Mouse (Mus musculus): ENCODE data around the gene Zfp710. TPM values are rescaled to one million over a fixed set of nuclear protein-coding genes. Genes with fewer than 3 reads are reported as not detected.
"Not testable (repeated sequence)": the region's sequence is repeated elsewhere in the genome, so short reads cannot be mapped to it uniquely, and the experiment has no call there.

Gene Zfp710
- polyA plus RNA-seq, 1 experiment from 2014 or later, result 15.9 TPM

DNA sequence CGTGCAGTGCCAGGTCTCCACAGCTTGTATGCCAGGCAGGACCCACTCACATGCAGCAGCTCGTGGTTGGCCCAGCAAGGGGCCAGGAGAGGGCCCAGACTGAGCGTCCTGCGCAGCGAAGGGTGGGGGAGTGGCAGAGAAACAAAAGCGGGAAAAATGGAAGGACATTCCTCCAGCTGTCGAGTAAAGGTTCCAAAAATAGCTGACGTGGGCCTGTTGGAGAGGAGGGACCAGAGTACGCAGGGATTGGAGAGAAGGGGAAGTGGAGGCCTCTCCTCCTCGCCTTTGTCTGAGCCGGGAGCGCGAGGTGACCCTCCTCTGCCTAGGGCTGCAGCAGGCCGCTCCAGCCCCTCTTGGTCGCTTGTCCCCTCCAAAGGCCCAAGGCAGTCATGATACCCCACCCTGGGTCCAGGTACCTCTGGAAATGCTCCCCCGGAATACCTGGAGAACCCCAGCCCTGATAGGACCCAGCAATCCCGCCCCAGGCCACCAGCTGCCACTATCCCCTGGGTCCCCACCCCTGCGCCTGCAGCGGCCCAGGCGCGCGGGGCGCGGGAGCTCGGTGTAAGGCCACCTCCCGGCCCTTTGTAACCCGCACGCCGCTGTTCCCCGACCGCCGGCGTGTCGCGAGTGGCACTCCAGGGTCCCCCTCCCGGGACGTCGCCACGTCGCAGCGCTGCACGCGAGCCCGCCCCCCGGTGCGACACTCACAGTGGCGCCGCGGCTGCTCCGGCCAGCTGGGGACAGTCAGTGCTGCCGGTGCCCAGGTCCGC is 90.0 kb downstream of the Zfp710 start:
- no peaks in the 10 kb centered on the region for H3K27me3 ChIP-seq
- POLR2A ChIA-PET, result interaction anchor here (0.9 to 1.7 kb wide), 6 partner anchors 18 to 243 kb away, joined by 3 to 7 read pairs (median 3); partner anchors contain the start of gene Zfp710
- ATAC-seq (peak; percentile 38), DNase-seq (ENCODE audit: low read depth, low spot score) (no peak)
- no peak for TF ChIP-seq CTCF (IDR thresholded peaks at IDR 0.05)
- CTCF ChIA-PET, result interaction anchor here (1.3 to 1.7 kb wide), 2 partner anchors 19 to 22 kb away, joined by 3 read pairs; no protein-coding TSS in a partner anchor
- in situ Hi-C loops (cut with MboI; ENCODE audit: low pct_unique_long_range_greater_than_20kb), result no loop called here

DNA sequence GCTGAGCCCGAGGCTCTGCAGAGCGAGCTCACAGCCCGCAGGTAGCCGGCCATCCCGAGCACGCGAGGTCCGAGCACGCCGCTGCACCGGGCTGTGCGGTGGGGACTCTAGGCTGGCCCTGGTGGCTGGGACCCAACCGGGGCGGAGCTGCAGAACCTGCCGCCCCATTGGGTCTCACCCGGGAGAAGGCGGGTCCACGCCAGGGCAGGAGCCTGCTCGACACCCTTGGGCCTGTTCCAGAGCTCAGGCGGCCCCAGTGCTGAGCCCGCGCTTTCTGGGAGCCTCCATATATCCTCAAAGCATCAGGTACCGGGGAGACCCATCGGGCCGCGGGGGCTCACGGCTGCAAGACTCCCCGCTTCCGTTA is 90.6 kb downstream of the Zfp710 start, which contains the start of gene Idh2:
Gene Idh2, minus strand, starts transcription at position 169 of the 367 bp plus-strand sequence.
- no peaks in the 10 kb centered on the region for H3K27me3 ChIP-seq
- TF ChIP-seq CTCF (IDR thresholded peaks at IDR 0.05), result no peak
- ChIA-PET CTCF (interaction anchor here (1.3 to 1.7 kb wide), 2 partner anchors 19 to 23 kb away, joined by 3 read pairs; no protein-coding TSS in a partner anchor), POLR2A (interaction anchor here (0.5 to 1.7 kb wide), 7 partner anchors 19 to 243 kb away, joined by 3 to 7 read pairs (median 3); partner anchors contain the start of gene Zfp710)
- ATAC-seq (peak; percentile 81), DNase-seq (ENCODE audit: low read depth, low spot score) (no peak)
- in situ Hi-C loops (cut with MboI; ENCODE audit: low pct_unique_long_range_greater_than_20kb), result no loop called here

DNA sequence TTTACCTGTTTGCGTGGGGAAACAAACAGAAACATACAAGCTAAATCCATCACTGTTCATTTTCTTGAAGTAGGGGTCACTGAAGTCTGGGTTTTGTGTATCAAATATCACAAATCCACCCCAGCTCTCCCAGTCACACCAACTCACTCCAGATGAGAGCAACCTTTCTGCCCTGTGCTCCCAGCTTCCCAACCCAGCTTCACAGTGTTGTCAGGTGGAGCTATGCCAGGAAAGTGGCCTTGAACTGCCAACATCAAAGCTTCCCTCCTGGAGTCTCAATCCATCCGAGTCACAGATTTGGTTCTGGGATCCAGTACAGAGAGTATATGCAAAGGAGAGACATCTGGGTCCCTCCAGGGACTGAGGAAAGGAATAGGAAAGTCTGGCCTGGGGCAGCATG is 91.5 kb downstream of the Zfp710 start:
- ATAC-seq, result no peak
- DNase-seq (ENCODE audit: low read depth, low spot score), result no peak
- H3K27me3 ChIP-seq, result no peaks in the 10 kb centered on the region
- no peak for TF ChIP-seq CTCF (IDR thresholded peaks at IDR 0.05)
- in situ Hi-C loops (cut with MboI; ENCODE audit: low pct_unique_long_range_greater_than_20kb), result no loop called here
- ChIA-PET POLR2A (no interaction called here), CTCF (interaction anchor here (1.0 kb wide), 1 partner anchor 15 kb away, joined by 3 read pairs; no protein-coding TSS in a partner anchor)

DNA sequence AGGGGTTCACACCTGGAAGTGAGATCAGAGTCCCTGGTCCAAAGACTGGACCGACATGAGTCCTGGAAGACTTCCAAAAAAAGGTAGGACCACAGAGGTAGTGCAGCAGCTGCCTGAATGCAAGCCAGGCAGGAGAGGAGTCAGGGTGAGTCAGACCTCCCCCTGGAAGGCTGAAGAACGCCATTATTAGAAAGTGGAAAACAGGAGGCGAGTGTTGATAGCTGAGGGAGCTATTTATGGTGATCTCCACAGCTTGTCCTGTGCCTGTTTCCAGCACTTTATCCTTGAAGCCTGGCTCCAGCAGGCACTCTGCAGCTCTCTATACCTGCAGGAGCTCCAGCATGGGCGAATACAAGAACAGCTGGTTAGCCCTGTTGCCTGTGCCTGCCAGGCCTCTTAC is 94.6 kb downstream of the Zfp710 start:
- ATAC-seq (no peak), DNase-seq (ENCODE audit: low read depth, low spot score) (no peak)
- ChIA-PET CTCF (interaction anchor here (0.8 to 0.9 kb wide), 2 partner anchors 18 to 21 kb away, joined by 3 read pairs; no protein-coding TSS in a partner anchor), POLR2A (interaction anchor here (0.5 to 0.6 kb wide), 2 partner anchors 27 to 79 kb away, joined by 5 to 7 read pairs; no protein-coding TSS in a partner anchor)
- H3K27me3 ChIP-seq, result no peaks in the 10 kb centered on the region
- in situ Hi-C loops (cut with MboI; ENCODE audit: low pct_unique_long_range_greater_than_20kb), result no loop called here
- no peak for TF ChIP-seq CTCF (IDR thresholded peaks at IDR 0.05)

DNA sequence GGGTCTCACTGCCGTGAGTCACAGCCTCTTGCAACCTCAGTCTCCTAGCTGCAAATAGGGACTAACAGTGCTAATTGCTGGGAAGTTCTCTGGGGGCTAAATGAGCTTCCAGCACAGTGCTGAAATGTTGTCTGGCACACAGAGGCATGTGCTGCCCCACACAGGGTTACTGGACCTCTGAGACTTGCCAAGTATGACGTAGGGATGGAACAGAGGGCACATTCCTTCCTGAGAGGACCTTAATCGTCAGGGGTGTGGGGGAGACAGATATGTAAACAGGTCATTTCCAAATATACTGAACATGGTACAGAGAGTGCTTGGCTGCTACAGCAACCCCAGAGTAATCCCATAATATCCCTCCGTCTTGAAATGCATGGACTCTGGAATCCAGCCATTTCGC is 96.5 kb downstream of the Zfp710 start:
- ChIA-PET CTCF (interaction anchor here (1.5 kb wide), 1 partner anchor 17 kb away, joined by 8 read pairs; no protein-coding TSS in a partner anchor), POLR2A (interaction anchor here (0.9 to 1.2 kb wide), 2 partner anchors 9 to 93 kb away, joined by 3 read pairs; no protein-coding TSS in a partner anchor)
- in situ Hi-C loops (cut with MboI; ENCODE audit: low pct_unique_long_range_greater_than_20kb), result no loop called here
- no peak for TF ChIP-seq CTCF (IDR thresholded peaks at IDR 0.05)
- peak; percentile 62 for DNase-seq (ENCODE audit: low read depth, low spot score)
- no peaks in the 10 kb centered on the region for H3K27me3 ChIP-seq
- ATAC-seq, result peak; percentile 60

DNA sequence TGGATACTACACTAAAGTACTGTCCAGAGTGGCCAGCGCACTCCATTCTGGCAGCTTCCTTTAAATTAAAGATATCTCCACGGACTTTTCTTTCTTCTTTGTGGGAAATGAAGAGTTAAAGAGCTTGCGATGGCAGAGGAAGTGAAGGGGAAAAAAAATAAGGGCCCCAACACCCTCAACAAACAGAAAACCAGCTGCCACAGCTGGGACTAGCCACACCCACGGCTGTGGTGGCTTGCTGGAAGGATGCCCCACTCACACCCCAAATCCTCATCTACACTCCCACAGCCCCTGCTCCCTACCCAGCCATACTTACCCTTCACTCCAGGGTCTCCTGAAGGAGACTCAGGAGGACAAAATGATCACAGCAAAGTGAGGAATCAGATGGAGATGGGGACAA is 98.5 kb downstream of the Zfp710 start:
- in situ Hi-C loops (cut with MboI; ENCODE audit: low pct_unique_long_range_greater_than_20kb), result no loop called here
- DNase-seq (ENCODE audit: low read depth, low spot score), result no peak
- TF ChIP-seq CTCF (IDR thresholded peaks at IDR 0.05), result no peak
- ChIA-PET POLR2A (no interaction called here), CTCF (interaction anchor here (0.9 to 1.2 kb wide), 2 partner anchors 9 to 119 kb away, joined by 3 to 6 read pairs; no protein-coding TSS in a partner anchor)
- no peak for ATAC-seq
- H3K27me3 ChIP-seq, result no peaks in the 10 kb centered on the region

DNA sequence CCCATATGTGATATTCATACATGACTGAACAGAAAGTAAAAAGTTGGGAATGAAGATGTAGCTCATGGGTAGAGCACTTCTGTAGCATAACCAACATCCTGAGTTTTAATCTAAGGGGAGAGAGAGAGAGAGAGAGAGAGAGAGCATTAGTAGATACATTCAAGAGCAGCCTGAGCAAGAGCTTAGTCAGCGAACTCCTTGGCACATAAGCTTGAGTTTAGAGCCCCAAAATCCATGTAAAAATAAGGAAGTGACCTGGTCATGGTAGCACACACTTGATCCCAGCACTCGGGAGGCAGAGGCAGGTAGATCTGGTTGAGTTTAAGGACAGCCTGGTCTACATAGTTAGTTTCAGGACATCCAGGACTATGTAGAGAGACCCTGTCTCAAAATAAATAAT is 99.1 kb downstream of the Zfp710 start:
- POLR2A ChIA-PET, result no interaction called here
- CTCF ChIA-PET, result no interaction called here
- ATAC-seq, result no peak
- H3K27me3 ChIP-seq, result no peaks in the 10 kb centered on the region
- in situ Hi-C loops (cut with MboI; ENCODE audit: low pct_unique_long_range_greater_than_20kb), result no loop called here
- DNase-seq (ENCODE audit: low read depth, low spot score), result no peak
- TF ChIP-seq CTCF (IDR thresholded peaks at IDR 0.05), result no peak

DNA sequence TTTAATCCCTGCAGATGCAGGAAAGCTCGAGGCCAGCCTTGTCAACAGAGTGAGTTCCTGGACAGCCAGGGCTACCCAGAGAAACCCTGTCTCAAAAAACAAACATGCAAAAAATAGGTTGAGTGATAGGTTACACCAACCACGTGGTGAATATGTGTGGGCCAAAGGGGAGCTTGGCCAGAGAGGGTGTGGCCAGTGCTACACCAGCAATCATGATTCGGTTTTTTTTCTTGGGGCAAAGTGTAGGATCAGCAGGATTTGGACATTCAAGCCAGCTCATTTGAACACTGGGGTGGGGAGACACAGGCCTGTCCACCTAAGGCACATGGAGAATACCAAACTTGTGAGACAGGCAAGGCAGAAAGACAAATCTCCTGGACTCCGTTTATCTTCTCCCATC is 104.7 kb downstream of the Zfp710 start:
- in situ Hi-C loops (cut with MboI; ENCODE audit: low pct_unique_long_range_greater_than_20kb), result loop anchor here (25.0 kb wide), 1 partner anchor 458 kb away; no protein-coding TSS in a partner anchor
- H3K27me3 ChIP-seq, result no peaks in the 10 kb centered on the region
- CTCF ChIA-PET, result interaction anchor here (1.6 kb wide), 1 partner anchor 11 kb away, joined by 4 read pairs; no protein-coding TSS in a partner anchor
- POLR2A ChIA-PET, result interaction anchor here (0.5 kb wide), 1 partner anchor 101 kb away, joined by 5 read pairs; no protein-coding TSS in a partner anchor
- ATAC-seq, result no peak
- DNase-seq (ENCODE audit: low read depth, low spot score), result no peak
- no peak for TF ChIP-seq CTCF (IDR thresholded peaks at IDR 0.05)

DNA sequence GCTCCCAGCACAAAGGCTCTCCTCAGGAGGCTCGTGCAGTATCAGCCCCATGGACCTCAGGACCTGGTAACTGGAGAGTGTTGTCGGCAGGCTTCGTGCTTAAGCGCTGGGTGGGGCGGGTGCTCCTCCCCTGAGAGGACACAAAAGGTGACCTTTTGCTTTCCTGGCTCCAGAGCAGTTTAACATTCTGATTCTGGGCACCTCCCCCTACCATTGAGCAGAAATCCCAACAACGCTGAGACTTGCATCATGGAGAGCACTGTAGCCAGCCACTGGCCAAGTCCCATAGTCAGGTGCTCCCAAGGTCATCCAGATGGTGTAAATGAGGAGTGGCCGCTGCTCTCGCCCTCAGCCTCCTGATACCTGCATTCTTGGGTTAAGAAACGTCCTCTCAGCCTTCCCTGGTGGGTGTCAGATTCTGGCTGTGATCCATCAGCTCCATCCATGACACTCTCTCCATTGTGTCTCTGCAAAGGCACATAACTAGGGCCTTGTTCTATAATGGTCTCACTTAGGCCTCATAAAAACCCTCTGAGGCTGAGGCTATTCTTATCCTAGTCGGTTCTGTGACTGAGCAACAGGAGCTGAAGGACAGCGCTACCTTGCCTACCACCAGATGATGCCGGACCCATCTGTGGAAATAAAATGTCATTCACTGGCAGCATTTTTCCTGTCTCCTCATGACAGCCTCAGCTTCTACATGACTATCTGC is 105.9 kb downstream of the Zfp710 start:
- CTCF ChIA-PET, result interaction anchor here (1.6 kb wide), 1 partner anchor 10 kb away, joined by 4 read pairs; no protein-coding TSS in a partner anchor
- in situ Hi-C loops (cut with MboI; ENCODE audit: low pct_unique_long_range_greater_than_20kb), result loop anchor here (25.0 kb wide), 1 partner anchor 457 kb away; no protein-coding TSS in a partner anchor
- TF ChIP-seq CTCF (IDR thresholded peaks at IDR 0.05), result no peak
- H3K27me3 ChIP-seq, result no peaks in the 10 kb centered on the region
- DNase-seq (ENCODE audit: low read depth, low spot score) (no peak), ATAC-seq (no peak)
- POLR2A ChIA-PET, result no interaction called here

DNA sequence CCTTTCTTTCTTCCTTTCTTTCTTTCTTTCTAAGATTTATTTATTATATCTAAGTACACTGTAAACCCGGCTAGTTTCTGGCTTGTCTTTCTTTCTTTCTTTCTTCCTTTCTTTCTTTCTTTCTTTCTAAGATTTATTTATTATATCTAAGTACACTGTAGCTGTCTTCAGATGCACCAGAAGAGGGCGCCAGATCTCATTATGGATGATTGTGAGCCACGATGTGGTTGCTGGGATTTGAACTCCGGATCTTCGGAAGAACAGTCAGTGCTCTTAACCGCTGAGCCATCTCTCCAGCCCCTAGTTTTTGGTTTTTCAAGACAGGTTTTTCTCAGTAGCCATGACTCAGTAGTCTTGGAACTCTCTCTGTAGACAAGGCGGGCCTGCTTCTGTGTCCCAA is 106.7 kb downstream of the Zfp710 start:
- in situ Hi-C loops (cut with MboI; ENCODE audit: low pct_unique_long_range_greater_than_20kb), result loop anchor here (25.0 kb wide), 1 partner anchor 456 kb away; no protein-coding TSS in a partner anchor
- DNase-seq (ENCODE audit: low read depth, low spot score); CTCF ChIA-PET; H3K27me3 ChIP-seq; ATAC-seq; POLR2A ChIA-PET: not testable (repeated sequence)
- peak; percentile 46 for TF ChIP-seq CTCF (IDR thresholded peaks at IDR 0.05)

All from Patski (cell line).